Mouse (Mus musculus) E14TG2a.4 (cell line): Measurements from ENCODE around the gene Pla2g10.
A peak's percentile ranks its signal among the peaks of the same experiment; 100 is the strongest.

ENCODE experiments used
- H3K27me3 ChIP-seq: 2 replicates; pipeline ENCODE4 v1.6.1; 2014; ENCODE audit warnings: low read length, control low read depth; ENCODE audit not compliant: insufficient read depth
- H3K36me3 ChIP-seq: 2 replicates; pipeline ENCODE4 v1.6.1; 2014; ENCODE audit warnings: low read length, control low read depth; ENCODE audit not compliant: insufficient read depth
- H3K4me1 ChIP-seq: replicated peaks from 2 replicates; pipeline ENCODE4 v1.6.1; 2014; ENCODE audit warnings: low read depth, low read length, control low read depth
- H3K4me3 ChIP-seq: replicated peaks from 2 replicates; pipeline ENCODE4 v1.5.1; 2014; ENCODE audit warnings: mild to moderate bottlenecking, low read length
- H3K9me3 ChIP-seq: 2 replicates; pipeline ENCODE4 v1.6.1; 2014; ENCODE audit warnings: low read length, control low read depth
- CTCF ChIP-seq: conservative IDR thresholded peaks from 2 replicates; pipeline ENCODE4 v1.5.1; 2014; ENCODE audit warnings: low read length
- NANOG ChIP-seq: IDR thresholded peaks from 2 replicates; pipeline ENCODE4 v1.6.1; 2014; ENCODE audit warnings: borderline replicate concordance, low read length, mixed read lengths
- POU5F1 ChIP-seq: IDR thresholded peaks from 2 replicates; pipeline ENCODE4 v1.6.1; 2014; ENCODE audit warnings: low read length, borderline replicate concordance

Gene Pla2g10

DNA sequence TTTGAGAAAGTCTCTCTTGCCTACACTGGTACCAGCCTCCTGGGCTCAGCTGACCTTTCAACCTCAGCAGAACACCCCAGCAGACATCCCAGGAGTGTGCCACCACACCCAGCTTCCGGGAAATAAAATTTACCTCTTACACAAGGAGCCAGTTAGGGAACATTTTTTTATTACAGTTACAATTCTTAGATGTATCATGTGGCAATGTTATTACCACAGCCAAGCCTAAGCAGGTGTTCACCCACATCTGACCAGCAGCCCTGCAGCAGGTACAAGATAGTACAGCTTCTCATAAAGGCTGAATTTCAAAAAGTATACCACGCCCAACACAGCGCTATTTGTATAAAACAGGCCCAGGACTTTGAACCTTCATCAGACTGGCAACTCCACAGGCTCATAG is 15.9 kb downstream of the Pla2g10 start:
- no peaks in the 10 kb centered on the region for H3K27me3 ChIP-seq
- peaks cover 57% of the 10 kb centered on the region for H3K4me1 ChIP-seq
- TF ChIP-seq POU5F1 (no peak), CTCF (no peak), NANOG (no peak)
- peaks cover 18% of the 10 kb centered on the region for H3K36me3 ChIP-seq
- H3K9me3 ChIP-seq: no peaks in the 10 kb centered on the region
- H3K4me3 ChIP-seq: no peak overlapping the region

DNA sequence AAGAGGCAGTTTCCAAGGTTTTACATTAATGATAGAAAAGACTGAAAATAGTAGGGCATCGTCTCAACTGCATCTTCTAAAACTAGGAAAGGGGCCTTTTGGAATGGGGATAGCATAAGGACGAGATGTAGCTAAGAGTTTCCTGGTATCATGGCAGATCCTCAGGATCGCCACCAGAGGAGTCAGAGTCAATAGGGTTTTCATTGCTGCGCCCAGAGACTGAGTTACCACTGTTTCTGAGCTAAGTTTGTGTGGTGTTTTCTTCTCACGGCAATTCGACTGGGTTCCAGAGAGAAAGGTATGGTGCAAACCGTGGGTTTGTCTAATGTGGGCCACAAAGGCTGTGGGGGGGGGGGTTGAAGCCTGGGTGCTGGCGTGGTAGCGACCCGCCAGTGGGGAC is 26.1 kb downstream of the Pla2g10 start:
- H3K4me3 ChIP-seq: 0 out of 2 replicates have a peak overlapping the region, but pooled peaks have one; percentile 17
- no peaks in the 10 kb centered on the region for H3K9me3 ChIP-seq
- peaks cover 18% of the 10 kb centered on the region for H3K4me1 ChIP-seq
- no peaks in the 10 kb centered on the region for H3K27me3 ChIP-seq
- peak; percentile 9; the same call in 1 of the 2 replicates for TF ChIP-seq CTCF
- no peak for TF ChIP-seq POU5F1
- peaks cover 48% of the 10 kb centered on the region for H3K36me3 ChIP-seq

DNA sequence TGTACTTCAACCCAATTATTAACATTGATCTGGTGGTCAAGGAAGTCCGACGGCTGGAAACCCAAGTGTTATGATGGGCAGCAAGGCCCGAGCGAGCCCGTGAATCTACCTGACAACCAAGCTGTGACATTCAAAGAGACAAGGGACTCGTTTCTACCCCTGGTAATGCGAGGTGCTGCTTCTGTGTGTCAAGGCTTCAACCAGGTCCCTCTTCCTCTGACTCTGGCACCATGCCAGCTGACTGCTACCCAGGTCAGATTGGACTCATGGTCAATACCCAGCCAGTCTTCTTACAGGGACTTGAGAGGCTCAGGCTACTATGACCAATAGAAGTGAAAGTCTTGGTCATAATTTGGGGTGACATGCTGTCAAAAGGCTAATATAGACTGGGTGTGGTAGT is 28.6 kb downstream of the Pla2g10 start:
- Histone ChIP-seq H3K9me3 (no peaks in the 10 kb centered on the region), H3K27me3 (no peaks in the 10 kb centered on the region), H3K4me1 (peaks cover 20% of the 10 kb centered on the region), H3K36me3 (peaks cover 72% of the 10 kb centered on the region), H3K4me3 (no peak overlapping the region)
- TF ChIP-seq NANOG: no peak
- TF ChIP-seq CTCF: no peak
- no peak for TF ChIP-seq POU5F1

- TF ChIP-seq POU5F1 (no peak), CTCF (peak; percentile 98)
- Histone ChIP-seq H3K36me3 (peaks cover 86% of the 10 kb centered on the region), H3K4me3 (no peak overlapping the region), H3K9me3 (no peaks in the 10 kb centered on the region), H3K4me1 (peaks cover 13% of the 10 kb centered on the region), H3K27me3 (no peaks in the 10 kb centered on the region)
Observed at GRCm38 (mm10) chr16:13698998-13699397, 31.8 kb downstream of the Pla2g10 start.

- Histone ChIP-seq H3K4me1 (peaks cover 12% of the 10 kb centered on the region), H3K27me3 (no peaks in the 10 kb centered on the region), H3K4me3 (no peak overlapping the region), H3K36me3 (peaks cover 67% of the 10 kb centered on the region), H3K9me3 (no peaks in the 10 kb centered on the region)
- no peak for TF ChIP-seq CTCF
- no peak for TF ChIP-seq NANOG
Observed at GRCm38 (mm10) chr16:13678601-13679319, 52.0 kb downstream of the Pla2g10 start.

- Histone ChIP-seq H3K4me1 (peaks cover 21% of the 10 kb centered on the region), H3K36me3 (peaks cover 56% of the 10 kb centered on the region), H3K27me3 (no peaks in the 10 kb centered on the region), H3K4me3 (no peak overlapping the region), H3K9me3 (no peaks in the 10 kb centered on the region)
- TF ChIP-seq NANOG: no peak
- TF ChIP-seq CTCF: no peak
- no peak for TF ChIP-seq POU5F1
Observed at GRCm38 (mm10) chr16:13674511-13674910, 56.3 kb downstream of the Pla2g10 start.

DNA sequence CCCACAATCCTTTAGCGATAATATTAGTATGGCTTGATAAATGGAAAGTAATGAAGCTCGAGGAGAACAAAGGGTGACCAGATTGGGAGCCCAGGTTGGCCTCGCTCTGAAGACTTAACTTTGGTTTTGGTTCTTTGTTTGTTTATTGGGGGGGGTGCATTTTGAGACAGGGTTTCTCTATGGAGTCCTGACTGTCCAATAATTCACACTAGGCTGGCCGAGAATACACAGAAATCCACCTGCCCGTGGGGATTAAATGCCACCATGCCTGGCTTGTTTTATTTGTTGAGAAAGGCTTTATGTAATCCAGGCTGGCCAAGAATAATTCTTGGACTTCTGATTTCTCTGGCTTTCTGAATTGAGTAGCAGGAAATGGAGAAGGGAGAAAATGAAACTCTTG is 57.7 kb downstream of the Pla2g10 start:
- Histone ChIP-seq H3K4me1 (peaks cover 29% of the 10 kb centered on the region), H3K27me3 (no peaks in the 10 kb centered on the region), H3K36me3 (peaks cover 46% of the 10 kb centered on the region), H3K4me3 (peak overlapping the region; percentile 99), H3K9me3 (no peaks in the 10 kb centered on the region)
- TF ChIP-seq NANOG: no peak
- no peak for TF ChIP-seq CTCF
- no peak for TF ChIP-seq POU5F1

DNA sequence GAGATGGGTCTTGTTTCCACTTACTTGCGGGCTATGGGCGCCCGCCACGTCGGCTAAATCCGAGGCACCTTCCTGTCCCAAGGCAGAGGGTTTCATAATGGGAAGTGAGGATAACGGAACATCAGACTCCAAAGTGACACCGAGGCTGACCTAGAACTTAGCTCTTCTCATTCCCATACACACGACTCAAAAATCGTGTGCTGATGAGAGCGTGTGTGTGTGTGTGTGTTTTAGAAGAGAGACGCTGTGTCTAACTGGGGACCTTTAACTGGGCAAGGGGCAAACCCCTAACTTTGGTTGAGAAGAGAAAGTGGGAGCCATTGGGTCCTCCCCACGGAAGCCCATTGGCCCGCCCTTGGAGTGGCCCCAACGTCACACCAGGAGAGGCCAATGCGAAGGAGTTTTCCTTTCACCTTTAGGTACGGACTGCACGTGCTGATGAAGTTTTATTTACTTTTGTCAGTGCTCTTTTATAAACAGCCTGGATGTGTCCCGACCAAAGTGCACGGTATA is 58.3 kb downstream of the Pla2g10 start:
- no peak for TF ChIP-seq POU5F1
- TF ChIP-seq CTCF: no peak
- no peak for TF ChIP-seq NANOG
- Histone ChIP-seq H3K27me3 (no peaks in the 10 kb centered on the region), H3K4me3 (peak overlapping the region; percentile 99), H3K9me3 (no peaks in the 10 kb centered on the region), H3K4me1 (peaks cover 31% of the 10 kb centered on the region), H3K36me3 (peaks cover 39% of the 10 kb centered on the region)
